Mouse (Mus musculus): ENCODE results near the gene Col17a1. TPM values are rescaled to one million over a fixed set of nuclear protein-coding genes. Genes with fewer than 3 reads are reported as not detected.

Col17a1 gene
- total RNA-seq (2021), result not detected
- long read RNA-seq, experiment 1, result 0 reads
- long read RNA-seq, experiment 2, result 0 reads

DNA sequence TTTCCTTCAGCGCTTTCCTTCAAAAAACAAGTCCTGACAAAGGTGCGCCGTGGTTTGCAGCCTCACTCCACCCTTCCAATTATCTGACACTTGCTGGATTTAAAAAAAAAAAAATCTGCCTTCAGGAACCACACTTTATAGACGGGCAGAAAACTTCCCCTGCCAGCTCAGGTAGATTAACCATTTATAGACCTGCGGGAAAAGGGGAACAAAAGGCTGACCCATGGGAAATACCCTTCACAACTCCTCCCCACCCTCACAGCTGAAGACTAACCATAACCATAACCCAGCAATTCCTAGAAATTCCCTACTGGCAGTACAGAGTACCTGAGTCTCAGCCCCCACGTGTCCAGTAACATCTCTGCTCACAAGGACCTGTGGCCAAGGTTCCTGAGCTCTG is at the start of gene Col17a1:
Col17a1 (minus strand) TSS at position 101 of the 400 bp plus-strand sequence.
- no peak for DNase-seq (ENCODE audit: low spot score in 2 of 2)

DNA sequence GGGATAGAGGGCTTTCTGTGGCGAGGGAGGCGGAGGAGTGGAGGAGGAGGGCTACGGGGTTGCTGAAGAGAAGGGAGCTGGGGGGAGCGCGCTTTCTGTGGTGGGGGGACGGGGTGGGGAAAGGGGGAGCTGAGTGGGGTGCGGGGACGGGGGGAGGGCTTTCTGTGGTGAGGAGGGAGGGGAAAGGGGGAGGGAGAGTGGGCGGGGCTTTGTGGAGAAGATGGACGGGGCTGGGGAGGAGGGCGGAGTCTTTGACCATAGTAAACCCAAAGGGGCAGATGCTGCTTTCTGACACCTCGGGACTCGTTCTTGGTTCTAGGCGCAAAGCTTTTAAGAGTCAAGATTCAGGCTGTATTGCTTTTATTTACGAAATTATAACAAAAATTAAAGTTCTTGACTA is 40.0 kb upstream of the Col17a1 start:
- DNase-seq (ENCODE audit: low spot score in 2 of 2), result peak; percentile 51 to 61

DNA sequence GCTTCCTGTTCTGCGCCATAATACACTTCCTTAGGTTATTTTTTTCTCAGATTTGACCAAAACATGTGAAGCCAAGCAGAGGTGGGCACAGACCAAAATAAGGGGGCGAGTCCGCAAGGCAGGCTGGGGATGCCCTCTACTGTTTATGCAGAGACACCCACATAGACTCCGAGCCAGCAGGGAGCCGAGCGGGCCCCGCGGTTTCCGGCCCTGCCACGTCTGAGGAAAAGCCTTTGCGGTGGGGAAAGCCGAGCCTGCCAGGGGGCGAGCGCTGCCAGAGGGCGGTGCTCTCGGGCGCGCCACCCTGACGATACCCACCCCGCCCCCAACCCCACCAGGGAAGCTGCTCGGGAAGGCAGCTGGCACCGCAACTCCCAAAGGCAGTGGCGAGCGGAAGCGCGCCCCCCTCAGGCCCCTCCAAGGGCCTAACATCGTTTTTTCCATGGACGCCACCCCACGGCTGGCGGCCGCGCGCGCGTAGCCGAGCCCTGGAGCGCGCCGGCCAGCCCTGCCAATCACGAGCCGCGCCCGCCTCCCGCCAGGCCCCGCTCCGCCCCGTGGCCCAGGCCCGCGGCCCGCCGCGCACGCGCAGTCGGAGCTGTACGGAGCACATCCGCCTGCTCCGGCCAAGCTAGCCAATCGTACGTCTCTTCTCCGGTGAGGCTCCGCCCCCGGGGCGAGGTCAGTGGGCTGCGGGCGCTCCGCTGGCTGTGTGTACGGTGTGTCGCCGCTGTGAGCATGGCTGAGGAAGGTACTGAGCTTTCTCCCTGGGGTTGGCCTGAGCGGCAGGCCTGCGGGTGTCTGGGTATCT is 39.4 kb upstream of the Col17a1 start, which contains the start of gene Sfr1:
Sfr1 (plus strand) TSS at position 612 of the 811 bp plus-strand sequence.
- DNase-seq (ENCODE audit: low spot score in 2 of 2), result peak; percentile 99

DNA sequence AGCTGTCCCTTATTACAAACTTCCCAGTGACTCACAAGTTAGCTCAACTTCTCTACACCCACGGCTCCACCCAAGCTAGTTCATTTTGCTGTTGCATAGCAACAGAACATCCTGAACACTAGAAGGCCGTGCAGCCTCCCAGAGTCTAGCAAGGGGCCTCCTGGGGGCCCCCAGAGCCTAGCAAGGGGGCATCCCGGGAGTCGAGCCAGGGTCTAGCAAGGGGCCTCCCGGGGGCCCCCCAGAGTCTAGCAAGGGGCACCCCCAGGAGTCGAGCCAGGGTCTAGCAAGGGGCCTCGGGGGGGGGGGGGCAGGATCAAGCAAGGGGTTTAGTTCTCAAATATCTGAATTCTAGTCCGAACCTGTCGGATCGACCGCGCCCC is 38.8 kb upstream of the Col17a1 start:
- peak; percentile 46 to 48 for DNase-seq (ENCODE audit: low spot score in 2 of 2)

DNA sequence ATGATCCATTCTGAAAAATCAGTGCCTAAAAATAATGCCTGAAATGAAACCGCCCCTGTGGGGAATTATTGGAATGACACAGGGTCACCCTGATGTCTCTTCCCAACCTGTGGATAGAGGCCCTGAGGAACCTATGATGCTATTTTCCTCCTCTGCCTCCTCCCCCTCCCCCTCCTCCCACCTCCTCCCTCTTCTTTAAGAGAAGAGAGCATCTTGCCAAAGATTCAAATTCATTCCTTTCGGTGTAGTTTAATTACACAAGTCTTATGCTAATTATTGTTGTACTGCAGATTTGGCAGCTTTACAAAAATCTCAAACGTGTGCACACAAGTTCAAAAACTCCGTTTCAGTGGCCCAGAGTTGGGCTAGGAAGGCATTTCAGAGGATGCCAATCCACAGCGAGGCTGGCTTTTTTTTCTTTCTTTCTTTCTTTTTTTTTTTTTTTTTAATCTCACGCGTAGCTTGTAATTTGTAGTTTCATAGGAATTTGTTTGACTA is 33.8 kb upstream of the Col17a1 start:
- no peak for DNase-seq (ENCODE audit: low spot score in 2 of 2)

DNA sequence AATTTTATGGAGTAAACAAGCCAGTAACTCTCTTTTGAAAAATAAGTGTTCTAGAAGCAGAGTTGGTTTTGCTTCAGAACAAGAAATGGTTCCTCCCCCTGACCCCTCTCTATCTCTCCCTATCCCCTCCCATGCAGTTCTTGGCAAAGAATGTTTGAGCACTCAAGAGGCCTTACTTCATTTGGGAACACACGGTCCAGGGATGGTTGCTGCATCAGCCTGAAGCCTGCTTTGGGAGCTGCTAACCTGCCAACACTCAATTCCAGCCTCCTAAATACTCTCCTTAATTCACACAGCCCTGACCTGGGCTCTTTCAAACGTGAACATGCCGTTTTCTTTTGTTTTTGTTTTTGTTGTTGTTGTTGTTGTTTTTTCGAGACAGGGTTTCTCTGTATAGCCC is 33.0 kb upstream of the Col17a1 start:
- no peak for DNase-seq (ENCODE audit: low spot score in 2 of 2)

DNA sequence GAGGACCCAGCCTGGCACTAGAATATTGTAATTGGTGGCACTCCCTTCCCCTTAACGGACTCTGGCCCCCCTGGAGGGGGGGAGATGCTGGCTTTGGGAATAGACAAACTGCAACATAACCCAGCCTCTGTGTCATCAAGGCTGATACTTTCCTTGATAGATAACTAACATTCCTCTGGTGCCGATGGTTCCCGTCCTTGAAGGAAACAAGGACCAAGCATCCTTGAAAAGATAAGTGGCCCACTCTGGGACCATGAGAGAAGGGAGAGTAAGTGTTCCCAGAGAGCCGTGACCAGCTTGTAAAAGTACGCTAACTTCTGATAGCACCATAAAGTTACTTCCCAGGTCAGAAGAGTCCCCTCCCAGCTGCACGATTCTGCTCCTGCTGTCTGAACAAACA is 30.6 kb upstream of the Col17a1 start:
- DNase-seq (ENCODE audit: low spot score in 2 of 2), result no peak

DNA sequence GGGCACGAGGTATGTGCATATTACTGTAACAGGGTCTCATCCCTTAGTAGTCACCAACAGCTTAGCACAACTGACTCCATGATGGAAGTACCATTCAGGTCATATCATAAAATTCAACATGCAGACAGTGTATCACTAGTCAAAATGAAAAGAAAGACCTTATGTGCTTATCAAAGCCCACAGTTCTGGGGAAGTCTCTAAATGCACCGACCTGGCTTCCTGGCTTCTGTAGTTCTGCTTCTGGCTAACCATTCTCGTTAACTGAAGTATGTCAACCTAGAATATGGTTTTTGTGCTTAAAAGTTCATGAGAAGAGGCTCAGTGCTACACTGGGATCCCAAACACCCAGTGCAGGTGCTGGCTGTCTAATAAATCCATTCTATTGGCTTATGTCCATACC is 27.3 kb upstream of the Col17a1 start:
- DNase-seq (ENCODE audit: low spot score in 2 of 2), result no peak

DNA sequence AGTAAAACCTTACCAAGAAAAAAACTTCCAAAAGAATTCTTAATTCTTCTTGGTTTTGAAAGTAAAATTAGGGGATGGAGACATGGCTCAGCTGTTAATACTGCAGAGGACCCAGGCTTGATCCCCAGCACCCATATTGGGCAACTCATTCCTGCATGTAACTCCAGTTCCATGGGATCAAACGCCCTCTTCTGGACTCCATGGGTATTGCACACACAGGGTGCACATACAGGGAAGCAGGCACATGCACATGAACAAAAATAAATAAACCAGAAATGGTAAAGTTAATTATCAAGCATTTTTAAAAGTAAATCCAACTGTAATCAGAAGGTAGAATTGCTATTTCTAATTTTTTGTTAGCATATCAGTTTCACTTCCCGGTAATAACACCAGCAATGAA is 24.2 kb upstream of the Col17a1 start:
- DNase-seq (ENCODE audit: low spot score in 2 of 2), result no peak

DNA sequence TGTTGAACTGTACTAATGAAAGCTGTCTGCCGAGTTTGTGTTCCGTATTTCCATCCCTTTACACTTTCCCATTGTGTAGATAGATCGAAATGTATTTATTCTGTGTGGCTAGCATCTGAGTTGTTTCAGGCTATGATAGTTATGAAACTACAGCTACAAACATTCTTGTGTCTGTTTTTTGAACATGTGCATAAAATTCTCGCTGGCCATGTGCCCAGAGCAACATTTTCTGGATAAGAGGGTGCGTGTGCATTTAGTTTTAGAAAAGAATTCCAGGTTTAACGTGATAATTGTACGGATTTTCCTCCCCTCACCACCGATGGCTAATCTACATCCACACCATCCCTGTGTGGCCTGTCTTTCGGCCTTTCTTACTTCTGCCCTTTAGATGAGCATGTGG is 21.6 kb upstream of the Col17a1 start:
- DNase-seq (ENCODE audit: low spot score in 2 of 2), result no peak

DNA sequence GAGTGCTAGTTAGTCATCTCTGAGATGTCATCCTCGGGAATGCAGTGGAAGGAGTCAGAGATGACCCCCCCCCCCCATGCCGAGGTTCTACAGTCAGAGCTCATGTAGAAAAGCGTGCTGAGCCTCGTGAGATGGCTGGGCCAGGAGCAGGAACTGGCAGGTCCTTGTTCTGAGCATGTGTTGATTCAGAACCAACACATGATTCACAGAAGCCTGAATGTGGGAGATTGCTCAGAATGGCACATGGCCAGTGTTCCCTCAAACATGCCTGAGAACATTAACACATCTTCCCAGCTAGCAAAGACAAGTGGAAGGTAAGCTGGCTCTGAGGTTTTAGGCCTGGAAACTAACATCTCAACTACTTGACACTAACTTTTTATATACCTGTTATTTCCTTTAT is 18.5 kb upstream of the Col17a1 start:
- DNase-seq (ENCODE audit: low spot score in 2 of 2), result no peak

DNA sequence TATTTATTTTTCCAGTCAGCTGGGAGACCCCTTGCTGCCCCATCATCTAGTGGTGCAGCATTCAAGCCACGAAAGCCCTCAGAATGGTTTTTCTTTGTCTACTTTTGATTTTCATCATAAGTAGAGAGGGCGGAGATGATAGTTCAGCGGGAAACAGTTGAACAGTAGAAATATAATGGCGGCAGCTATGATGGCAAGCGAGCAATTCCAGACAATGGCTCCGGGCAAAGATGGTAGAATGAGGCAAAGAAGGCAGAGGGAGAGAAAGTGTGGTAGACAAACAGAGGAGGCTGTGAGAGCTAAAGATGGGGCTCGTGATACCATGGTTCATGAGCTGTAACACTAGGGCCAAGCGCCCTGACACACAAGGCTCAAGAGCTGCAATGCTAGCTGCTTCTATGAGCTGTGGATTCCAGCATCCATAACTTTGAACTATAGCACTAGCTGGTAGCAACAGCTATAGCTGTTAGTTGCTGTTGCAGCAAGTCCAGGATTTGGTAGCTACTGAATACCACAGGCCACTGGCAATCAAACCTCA is 13.9 kb upstream of the Col17a1 start:
- DNase-seq (ENCODE audit: low spot score in 2 of 2), result no peak

DNA sequence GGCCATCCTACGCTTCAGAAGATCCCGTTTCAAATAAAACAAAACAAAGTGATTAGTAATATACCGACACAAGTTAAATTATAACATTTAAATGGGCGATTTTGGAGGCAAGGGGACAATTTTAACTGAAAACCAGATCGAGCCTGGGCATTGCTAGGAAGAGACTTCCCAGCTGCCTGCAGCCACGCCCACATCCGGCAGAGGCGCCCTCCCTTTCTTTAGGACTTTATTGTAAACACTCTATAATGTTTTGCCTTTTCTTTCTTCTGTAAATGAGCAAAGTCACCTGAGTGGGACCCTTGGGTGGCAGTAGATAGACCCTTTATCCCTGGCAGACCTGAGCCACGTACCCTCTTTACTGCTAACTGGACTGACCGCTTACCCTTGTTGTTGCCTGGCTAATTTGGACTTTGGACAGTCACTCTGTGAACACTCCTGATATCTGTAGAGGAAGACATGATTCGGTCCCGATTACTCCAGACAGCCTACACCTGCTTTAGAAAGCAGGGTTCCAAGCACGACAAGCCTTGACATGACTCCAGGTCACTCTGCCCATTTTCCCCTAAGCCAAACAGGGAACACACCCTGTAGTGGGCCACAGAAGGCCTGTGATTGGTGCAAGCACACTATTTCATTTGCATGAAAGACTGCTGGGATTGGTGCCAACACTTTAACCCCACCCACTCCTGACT is 13.3 kb upstream of the Col17a1 start:
- no peak for DNase-seq (ENCODE audit: low spot score in 2 of 2)

DNA sequence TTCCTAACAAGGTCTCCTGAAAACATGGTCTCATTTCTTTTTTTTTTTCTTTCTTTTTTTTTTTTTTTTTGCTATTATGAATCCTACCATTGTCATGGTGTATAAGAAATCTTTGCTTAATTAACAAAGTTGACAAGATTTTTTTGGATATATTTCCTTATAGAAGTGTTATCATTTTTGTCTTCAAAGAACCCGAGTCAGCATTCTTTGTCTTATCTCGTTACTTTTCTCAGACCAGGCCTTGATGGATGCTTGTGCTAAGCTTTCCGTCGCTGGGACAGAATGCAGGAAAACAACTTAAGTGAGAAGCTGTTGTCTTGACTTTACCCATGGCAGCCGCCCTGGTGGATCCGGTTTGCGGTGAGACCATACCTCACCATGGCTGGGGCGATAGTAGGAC is 8.6 kb upstream of the Col17a1 start:
- DNase-seq (ENCODE audit: low spot score in 2 of 2), result no peak

DNA sequence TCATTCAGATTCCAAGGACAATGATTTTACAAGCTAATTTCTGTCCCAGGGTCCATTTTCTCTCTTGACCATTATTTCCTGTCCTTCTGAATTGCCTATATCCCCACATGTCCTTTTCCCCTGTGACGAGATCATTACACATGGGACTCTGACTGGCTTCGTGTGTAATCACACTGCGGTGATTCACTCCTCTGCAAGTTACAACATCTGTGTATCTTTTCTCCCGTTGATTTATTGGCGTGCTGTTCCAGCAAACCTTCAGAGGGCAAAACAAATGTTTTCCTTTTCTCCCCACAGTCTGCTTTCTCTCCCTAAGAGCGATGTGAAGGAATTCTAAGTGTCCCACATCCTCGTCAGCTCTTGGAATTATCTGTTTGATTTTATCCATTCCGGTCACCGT is 7.8 kb upstream of the Col17a1 start:
- DNase-seq (ENCODE audit: low spot score in 2 of 2), result no peak

DNA sequence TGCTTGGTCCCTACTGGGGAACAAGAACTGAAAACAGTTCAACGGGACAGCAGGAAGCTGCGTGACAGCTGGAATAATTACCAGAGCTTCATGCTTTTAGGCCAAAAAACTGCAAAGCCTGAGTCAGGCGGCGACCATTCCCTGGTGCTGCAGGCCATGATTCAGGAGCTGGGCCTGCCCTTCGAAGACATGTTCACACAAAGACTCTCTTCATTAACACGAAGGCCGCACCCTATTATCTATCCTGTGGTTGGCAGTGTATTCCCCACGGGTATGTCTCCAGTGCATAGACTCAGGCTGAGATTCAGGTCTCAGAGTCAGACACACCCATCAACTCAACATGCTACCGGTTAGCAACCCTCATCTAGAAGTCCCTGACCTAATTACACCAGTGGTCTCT is 6.4 kb upstream of the Col17a1 start:
- no peak for DNase-seq (ENCODE audit: low spot score in 2 of 2)

DNA sequence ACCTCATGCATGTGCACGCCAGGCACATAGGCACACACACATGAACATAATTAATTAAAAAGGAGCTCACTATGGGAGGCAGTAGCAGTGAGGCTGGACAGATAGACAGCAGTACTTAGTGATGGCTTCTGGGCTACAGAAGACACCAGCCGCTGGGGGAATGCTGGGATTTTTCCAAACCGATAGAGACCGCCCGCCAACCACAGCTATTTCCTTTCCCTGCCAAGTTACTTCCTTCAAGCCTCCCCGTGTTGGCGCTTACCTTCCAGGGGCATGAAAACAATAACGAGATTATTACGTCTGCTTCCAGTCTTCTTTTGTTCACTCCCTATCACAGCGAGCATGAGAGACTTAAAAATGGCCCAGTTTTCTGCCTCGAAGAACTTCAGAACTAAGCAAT is 5.2 kb upstream of the Col17a1 start:
- DNase-seq (ENCODE audit: low spot score in 2 of 2), result no peak

DNA sequence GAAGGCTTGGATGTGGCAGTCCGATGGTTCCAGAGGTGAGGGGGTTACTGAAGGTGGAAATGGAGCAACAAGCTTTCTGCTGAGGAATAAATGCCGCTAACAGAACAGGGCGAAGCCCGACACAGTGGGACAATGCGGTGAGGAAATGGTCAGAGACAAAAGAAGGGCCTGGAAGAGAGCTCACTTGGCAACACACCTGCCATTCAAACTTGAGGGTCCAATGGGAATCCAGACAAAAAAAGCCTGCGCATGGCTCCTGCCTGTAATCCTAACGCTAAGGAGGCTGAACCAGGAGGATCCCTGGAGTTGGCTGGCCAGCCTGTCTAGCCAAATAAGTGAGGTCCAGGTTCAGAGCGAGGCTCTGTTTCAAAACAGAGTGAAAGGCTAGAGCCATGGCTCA is 4.5 kb upstream of the Col17a1 start:
- DNase-seq (ENCODE audit: low spot score in 2 of 2), result no peak

DNA sequence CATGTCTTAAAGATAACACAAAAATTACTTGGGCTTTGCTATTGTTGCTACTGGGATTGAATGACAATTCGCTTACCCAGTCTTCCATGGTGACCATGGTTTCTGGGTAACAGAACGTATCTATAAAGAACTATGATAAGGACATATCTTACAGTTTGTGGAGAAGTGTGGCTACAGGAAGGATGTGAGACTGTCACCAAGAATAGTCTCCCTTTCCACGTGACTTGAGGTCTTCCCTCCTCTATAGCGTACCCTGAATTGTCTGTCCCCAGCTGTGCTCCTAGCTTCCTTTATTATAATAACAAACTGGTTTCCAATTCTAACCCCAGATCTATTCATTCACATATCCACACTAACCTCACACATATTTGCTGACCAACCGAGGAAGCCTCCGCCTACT is 3.8 kb upstream of the Col17a1 start:
- DNase-seq (ENCODE audit: low spot score in 2 of 2), result no peak

DNA sequence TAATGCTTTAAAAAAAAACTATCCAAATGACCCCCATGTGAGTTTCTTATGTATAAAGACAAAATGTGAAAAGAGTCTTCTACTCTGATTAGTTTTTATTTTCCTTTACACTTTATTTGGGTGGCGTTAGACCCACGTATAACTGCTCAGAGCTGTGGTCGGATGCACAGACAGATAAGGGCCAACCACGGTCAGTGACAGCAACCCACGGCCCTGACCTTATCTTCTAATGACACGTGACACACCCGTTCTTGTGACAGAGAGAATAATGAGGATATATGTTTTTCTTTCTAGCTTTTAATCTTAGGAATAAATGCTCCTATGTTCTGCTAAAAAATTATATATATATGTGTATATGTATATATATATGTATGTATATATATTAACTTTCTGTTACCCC is 2.3 kb downstream of the Col17a1 start:
- no peak for DNase-seq (ENCODE audit: low spot score in 2 of 2)

DNA sequence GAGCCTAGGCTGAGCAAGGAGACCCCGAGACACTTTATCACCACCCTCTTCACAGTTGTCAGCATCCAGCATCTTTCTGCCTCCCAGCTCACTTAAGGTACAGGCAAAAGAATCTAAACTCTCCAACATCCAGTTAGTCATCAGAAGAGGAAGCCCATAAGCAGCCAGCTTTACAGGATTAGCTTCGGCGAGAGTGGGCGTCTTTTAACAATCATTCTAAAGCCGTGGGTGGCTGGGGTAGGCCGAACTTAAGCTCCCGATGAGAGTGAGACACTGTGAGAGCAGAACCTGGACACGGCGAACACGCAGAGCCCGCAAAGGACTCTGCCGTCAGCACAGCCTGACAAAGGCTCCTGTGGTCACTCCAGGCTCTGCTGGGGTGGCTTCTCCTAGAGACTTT is 13.2 kb downstream of the Col17a1 start:
- no peak for DNase-seq (ENCODE audit: low spot score in 2 of 2)

DNA sequence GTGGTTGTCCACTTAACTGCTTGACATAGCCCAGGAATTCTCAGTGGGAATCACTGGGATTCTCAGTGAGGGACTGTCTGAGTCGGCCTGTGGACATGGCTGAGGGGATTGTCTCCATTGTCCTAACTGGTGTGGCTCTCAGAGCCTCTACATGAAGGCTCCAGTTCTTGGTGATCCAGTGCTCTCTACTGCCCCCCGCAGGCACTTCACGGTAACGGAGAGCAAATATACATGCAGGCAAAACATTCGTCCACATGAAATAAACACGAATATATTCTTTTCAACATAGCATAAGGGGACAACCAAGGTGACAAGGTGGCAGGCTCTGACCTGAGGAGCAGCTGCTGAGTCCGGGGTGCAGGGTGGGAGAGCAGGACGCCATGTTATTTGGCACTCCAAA is 17.5 kb downstream of the Col17a1 start:
- DNase-seq (ENCODE audit: low spot score in 2 of 2), result peak; percentile 24 to 47
